Mouse (Mus musculus): ENCODE measurements around the gene Slc2a1. TPM values are rescaled to one million over a fixed set of nuclear protein-coding genes. Genes with fewer than 3 reads are reported as not detected.

Gene Slc2a1
- polyA plus RNA-seq, 1 experiment = 49.0 TPM

GRCm38 (mm10) chr4:119088424-119088823, 20.1 kb upstream of the Slc2a1 start:
- Histone ChIP-seq H3K27me3 (ENCODE audit: control insufficient read depth, insufficient read depth, insufficient read length) (no peaks in the 10 kb centered on the region), H3ac (ENCODE audit: control insufficient read depth, insufficient read length, low read depth) (no peak overlapping the region), H3K36me3 (ENCODE audit: control insufficient read depth, insufficient read depth) (no peaks in the 10 kb centered on the region), H3K79me2 (ENCODE audit: control insufficient read depth, insufficient read depth) (no peaks in the 10 kb centered on the region), H3K79me3 (ENCODE audit: low read depth) (no peaks in the 10 kb centered on the region), H3K4me3 (ENCODE audit: insufficient read depth, poor library complexity, severe bottlenecking) (no peak overlapping the region)
- TF ChIP-seq USF1 (IDR thresholded peaks at IDR 0.05; ENCODE audit: low read depth) = no peak
- TF ChIP-seq CTCF (IDR thresholded peaks at IDR 0.05; ENCODE audit: control insufficient read depth, insufficient read depth, insufficient read length) = no peak
- TF ChIP-seq MYOD1 (IDR thresholded peaks at IDR 0.05; ENCODE audit: control insufficient read depth, insufficient read length, low read depth) = no peak
- TF ChIP-seq MAX (IDR thresholded peaks at IDR 0.05) = no peak
- no peak for TF ChIP-seq CEBPB (IDR thresholded peaks at IDR 0.05; ENCODE audit: low read depth)
- TF ChIP-seq FOSL1 (IDR thresholded peaks at IDR 0.05; ENCODE audit: insufficient read depth, low read length, poor library complexity, severe bottlenecking) = no peak
- TF ChIP-seq MYOG (IDR thresholded peaks at IDR 0.05; ENCODE audit: control insufficient read depth, extremely low read depth, insufficient read length) = no peak

GRCm38 (mm10) chr4:119093890-119094289, 14.6 kb upstream of the Slc2a1 start:
- H3K79me2 ChIP-seq (ENCODE audit: control insufficient read depth, insufficient read depth) = no peaks in the 10 kb centered on the region
- no peak overlapping the region for H3ac ChIP-seq (ENCODE audit: control insufficient read depth, insufficient read length, low read depth)
- H3K27me3 ChIP-seq (ENCODE audit: control insufficient read depth, insufficient read depth, insufficient read length) = no peaks in the 10 kb centered on the region
- TF ChIP-seq FOSL1 (IDR thresholded peaks at IDR 0.05; ENCODE audit: insufficient read depth, low read length, poor library complexity, severe bottlenecking) = no peak
- no peak for TF ChIP-seq USF1 (IDR thresholded peaks at IDR 0.05; ENCODE audit: low read depth)
- TF ChIP-seq MYOD1 (IDR thresholded peaks at IDR 0.05; ENCODE audit: control insufficient read depth, insufficient read length, low read depth) = no peak
- TF ChIP-seq MAX (IDR thresholded peaks at IDR 0.05) = no peak
- TF ChIP-seq CTCF (IDR thresholded peaks at IDR 0.05; ENCODE audit: control insufficient read depth, insufficient read depth, insufficient read length) = no peak
- TF ChIP-seq CEBPB (IDR thresholded peaks at IDR 0.05; ENCODE audit: low read depth) = no peak
- TF ChIP-seq MYOG (IDR thresholded peaks at IDR 0.05; ENCODE audit: control insufficient read depth, extremely low read depth, insufficient read length) = no peak
- H3K79me3 ChIP-seq (ENCODE audit: low read depth) = no peaks in the 10 kb centered on the region
- no peaks in the 10 kb centered on the region for H3K36me3 ChIP-seq (ENCODE audit: control insufficient read depth, insufficient read depth)
- no peak overlapping the region for H3K4me3 ChIP-seq (ENCODE audit: insufficient read depth, poor library complexity, severe bottlenecking)

DNA sequence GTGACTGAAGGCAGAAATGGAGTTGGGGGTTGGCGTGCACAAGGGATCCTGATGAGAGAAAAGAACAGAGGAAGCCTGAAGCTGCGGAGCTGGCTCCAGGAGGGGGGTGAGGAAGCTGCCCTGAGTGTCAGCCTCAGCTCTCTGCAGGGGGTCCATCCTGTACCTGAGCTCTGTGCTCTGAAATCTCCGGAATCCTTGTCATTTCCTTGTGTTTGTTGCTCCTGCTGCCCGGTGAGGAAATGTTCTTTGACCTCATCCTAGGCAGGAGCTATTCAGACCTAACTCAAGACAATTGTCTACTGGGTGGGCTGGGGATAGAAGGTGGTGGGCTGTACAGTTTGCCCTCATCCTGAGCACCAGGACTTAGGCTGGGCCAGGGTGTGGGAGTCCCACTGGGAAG, 13.5 kb upstream of the Slc2a1 start:
- no peaks in the 10 kb centered on the region for H3K27me3 ChIP-seq (ENCODE audit: control insufficient read depth, insufficient read depth, insufficient read length)
- H3ac ChIP-seq (ENCODE audit: control insufficient read depth, insufficient read length, low read depth) = no peak overlapping the region
- H3K79me3 ChIP-seq (ENCODE audit: low read depth) = no peaks in the 10 kb centered on the region
- H3K79me2 ChIP-seq (ENCODE audit: control insufficient read depth, insufficient read depth) = no peaks in the 10 kb centered on the region
- H3K36me3 ChIP-seq (ENCODE audit: control insufficient read depth, insufficient read depth) = no peaks in the 10 kb centered on the region
- TF ChIP-seq MYOG (IDR thresholded peaks at IDR 0.05; ENCODE audit: control insufficient read depth, extremely low read depth, insufficient read length) (no peak), CTCF (IDR thresholded peaks at IDR 0.05; ENCODE audit: control insufficient read depth, insufficient read depth, insufficient read length) (no peak), USF1 (IDR thresholded peaks at IDR 0.05; ENCODE audit: low read depth) (no peak), FOSL1 (IDR thresholded peaks at IDR 0.05; ENCODE audit: insufficient read depth, low read length, poor library complexity, severe bottlenecking) (no peak), MYOD1 (IDR thresholded peaks at IDR 0.05; ENCODE audit: control insufficient read depth, insufficient read length, low read depth) (no peak), CEBPB (IDR thresholded peaks at IDR 0.05; ENCODE audit: low read depth) (no peak)
- H3K4me3 ChIP-seq (ENCODE audit: insufficient read depth, poor library complexity, severe bottlenecking) = no peak overlapping the region

GRCm38 (mm10) chr4:119096401-119096800, 12.1 kb upstream of the Slc2a1 start:
- TF ChIP-seq USF1 (IDR thresholded peaks at IDR 0.05; ENCODE audit: low read depth) (no peak), CTCF (IDR thresholded peaks at IDR 0.05; ENCODE audit: control insufficient read depth, insufficient read depth, insufficient read length) (no peak), CEBPB (IDR thresholded peaks at IDR 0.05; ENCODE audit: low read depth) (no peak), FOSL1 (IDR thresholded peaks at IDR 0.05; ENCODE audit: insufficient read depth, low read length, poor library complexity, severe bottlenecking) (no peak), MYOD1 (IDR thresholded peaks at IDR 0.05; ENCODE audit: control insufficient read depth, insufficient read length, low read depth) (no peak), MAX (IDR thresholded peaks at IDR 0.05) (no peak), MYOG (IDR thresholded peaks at IDR 0.05; ENCODE audit: control insufficient read depth, extremely low read depth, insufficient read length) (no peak)
- no peaks in the 10 kb centered on the region for H3K27me3 ChIP-seq (ENCODE audit: control insufficient read depth, insufficient read depth, insufficient read length)
- H3K4me3 ChIP-seq (ENCODE audit: insufficient read depth, poor library complexity, severe bottlenecking) = no peak overlapping the region
- H3ac ChIP-seq (ENCODE audit: control insufficient read depth, insufficient read length, low read depth) = no peak overlapping the region
- H3K79me3 ChIP-seq (ENCODE audit: low read depth) = no peaks in the 10 kb centered on the region
- no peaks in the 10 kb centered on the region for H3K79me2 ChIP-seq (ENCODE audit: control insufficient read depth, insufficient read depth)
- no peaks in the 10 kb centered on the region for H3K36me3 ChIP-seq (ENCODE audit: control insufficient read depth, insufficient read depth)

GRCm38 (mm10) chr4:119097421-119097820, 11.1 kb upstream of the Slc2a1 start:
- Histone ChIP-seq H3ac (ENCODE audit: control insufficient read depth, insufficient read length, low read depth) (no peak overlapping the region), H3K79me2 (ENCODE audit: control insufficient read depth, insufficient read depth) (no peaks in the 10 kb centered on the region), H3K4me3 (ENCODE audit: insufficient read depth, poor library complexity, severe bottlenecking) (no peak overlapping the region), H3K27me3 (ENCODE audit: control insufficient read depth, insufficient read depth, insufficient read length) (no peaks in the 10 kb centered on the region), H3K79me3 (ENCODE audit: low read depth) (no peaks in the 10 kb centered on the region), H3K36me3 (ENCODE audit: control insufficient read depth, insufficient read depth) (no peaks in the 10 kb centered on the region)
- TF ChIP-seq CTCF (IDR thresholded peaks at IDR 0.05; ENCODE audit: control insufficient read depth, insufficient read depth, insufficient read length) (no peak), MYOD1 (IDR thresholded peaks at IDR 0.05; ENCODE audit: control insufficient read depth, insufficient read length, low read depth) (no peak), USF1 (IDR thresholded peaks at IDR 0.05; ENCODE audit: low read depth) (no peak), MYOG (IDR thresholded peaks at IDR 0.05; ENCODE audit: control insufficient read depth, extremely low read depth, insufficient read length) (no peak), CEBPB (IDR thresholded peaks at IDR 0.05; ENCODE audit: low read depth) (no peak), FOSL1 (IDR thresholded peaks at IDR 0.05; ENCODE audit: insufficient read depth, low read length, poor library complexity, severe bottlenecking) (no peak), MAX (IDR thresholded peaks at IDR 0.05) (no peak)

Measured in C2C12 (cell line).